Mouse (Mus musculus): ENCODE data around the gene Cbln3. TPM values are rescaled to one million over a fixed set of nuclear protein-coding genes. Genes with fewer than 3 reads are reported as not detected.
A peak's percentile ranks its signal among the peaks of the same experiment; 100 is the strongest.

Gene Cbln3
- polyA plus RNA-seq, 1 experiment from 2014 or later = 0.07 TPM

GRCm38 (mm10) chr14:55866962-55867361 lies 17.2 kb downstream of the Cbln3 start:
- WGBS = 41% methylated on average over 4 of the region's 4 CpGs
- Histone ChIP-seq H3K27ac (replicated peaks; ENCODE audit: low read depth, low read length) (no peak overlapping the region), H3K4me1 (ENCODE audit: control insufficient read depth, insufficient read depth, low read length) (no peaks in the 10 kb centered on the region; the same call in 1 of the 2 replicates), H3K27me3 (ENCODE audit: control insufficient read depth, insufficient read depth, low read length) (no peaks in the 10 kb centered on the region), H3K4me2 (ENCODE audit: low read depth, low read length) (no peak overlapping the region), H3K9me3 (replicated peaks; ENCODE audit: control insufficient read depth, low read length) (no peaks in the 10 kb centered on the region), H3K36me3 (replicated peaks; ENCODE audit: control insufficient read depth, insufficient read depth, low read depth, low read length) (peaks cover 18% of the 10 kb centered on the region), H3K9ac (replicated peaks; ENCODE audit: low read length) (no peak overlapping the region), H3K4me3 (ENCODE audit: low read depth, low read length) (no peak overlapping the region)
- DNase-seq (ENCODE audit: low spot score) (peak; percentile 79), ATAC-seq (replicated peaks; ENCODE audit: insufficient number of reproducible peaks, low FRiP score, low TSS enrichment, low read depth) (no peak)

GRCm38 (mm10) chr14:55863773-55864172 lies 20.4 kb downstream of the Cbln3 start:
- H3K4me2 ChIP-seq (ENCODE audit: low read depth, low read length) = no peak overlapping the region
- H3K4me3 ChIP-seq (ENCODE audit: low read depth, low read length) = no peak overlapping the region
- DNase-seq (ENCODE audit: low spot score) (peak; percentile 87), ATAC-seq (replicated peaks; ENCODE audit: insufficient number of reproducible peaks, low FRiP score, low TSS enrichment, low read depth) (peak; percentile 32; the same call in 1 of the 2 replicates)
- no peak overlapping the region for H3K27ac ChIP-seq (replicated peaks; ENCODE audit: low read depth, low read length)
- no peak overlapping the region for H3K9ac ChIP-seq (replicated peaks; ENCODE audit: low read length)
- no peaks in the 10 kb centered on the region for H3K27me3 ChIP-seq (ENCODE audit: control insufficient read depth, insufficient read depth, low read length)
- H3K9me3 ChIP-seq (replicated peaks; ENCODE audit: control insufficient read depth, low read length) = no peaks in the 10 kb centered on the region
- 29% methylated on average over 7 of the region's 7 CpGs for WGBS
- peaks cover 3% of the 10 kb centered on the region; the same call in 1 of the 2 replicates for H3K4me1 ChIP-seq (ENCODE audit: control insufficient read depth, insufficient read depth, low read length)
- peaks cover 9% of the 10 kb centered on the region for H3K36me3 ChIP-seq (replicated peaks; ENCODE audit: control insufficient read depth, insufficient read depth, low read depth, low read length)

- H3K9ac ChIP-seq (replicated peaks; ENCODE audit: low read length) = no peak overlapping the region
- ATAC-seq (replicated peaks; ENCODE audit: insufficient number of reproducible peaks, low FRiP score, low TSS enrichment, low read depth) (no peak), DNase-seq (ENCODE audit: low spot score) (no peak)
- H3K36me3 ChIP-seq (replicated peaks; ENCODE audit: control insufficient read depth, insufficient read depth, low read depth, low read length) = peaks cover 9% of the 10 kb centered on the region
- H3K4me1 ChIP-seq (ENCODE audit: control insufficient read depth, insufficient read depth, low read length) = peaks cover 3% of the 10 kb centered on the region; the same call in 1 of the 2 replicates
- H3K4me3 ChIP-seq (ENCODE audit: low read depth, low read length) = no peak overlapping the region
- H3K4me2 ChIP-seq (ENCODE audit: low read depth, low read length) = no peak overlapping the region
- H3K9me3 ChIP-seq (replicated peaks; ENCODE audit: control insufficient read depth, low read length) = no peaks in the 10 kb centered on the region
- no peak overlapping the region for H3K27ac ChIP-seq (replicated peaks; ENCODE audit: low read depth, low read length)
- H3K27me3 ChIP-seq (ENCODE audit: control insufficient read depth, insufficient read depth, low read length) = no peaks in the 10 kb centered on the region
- 95% methylated on average over 10 of the region's 10 CpGs for WGBS
These were observed 21.2 kb downstream of the Cbln3 start for GRCm38 (mm10) chr14:55862970-55863369.

- H3K4me3 ChIP-seq (ENCODE audit: low read depth, low read length) = no peak overlapping the region
These were observed 22.0 kb downstream of the Cbln3 start for GRCm38 (mm10) chr14:55862186-55862585.

GRCm38 (mm10) chr14:55857588-55857987 lies 26.6 kb downstream of the Cbln3 start:
- no peaks in the 10 kb centered on the region for H3K9me3 ChIP-seq (replicated peaks; ENCODE audit: control insufficient read depth, low read length)

More at GRCm38 (mm10) chr14:55862186-55862585, 22.0 kb downstream of the Cbln3 start:
- H3K36me3 ChIP-seq (replicated peaks; ENCODE audit: control insufficient read depth, insufficient read depth, low read depth, low read length) = peaks cover 9% of the 10 kb centered on the region
- peaks cover 3% of the 10 kb centered on the region; the same call in 1 of the 2 replicates for H3K4me1 ChIP-seq (ENCODE audit: control insufficient read depth, insufficient read depth, low read length)
- no peak overlapping the region for H3K9ac ChIP-seq (replicated peaks; ENCODE audit: low read length)
- H3K9me3 ChIP-seq (replicated peaks; ENCODE audit: control insufficient read depth, low read length) = no peaks in the 10 kb centered on the region
- no peak for ATAC-seq (replicated peaks; ENCODE audit: insufficient number of reproducible peaks, low FRiP score, low TSS enrichment, low read depth)
- peak; percentile 25 for DNase-seq (ENCODE audit: low spot score)
- no peaks in the 10 kb centered on the region for H3K27me3 ChIP-seq (ENCODE audit: control insufficient read depth, insufficient read depth, low read length)
- 67% methylated on average over 6 of the region's 6 CpGs for WGBS
- H3K27ac ChIP-seq (replicated peaks; ENCODE audit: low read depth, low read length) = no peak overlapping the region
- no peak overlapping the region for H3K4me2 ChIP-seq (ENCODE audit: low read depth, low read length)

GRCm38 (mm10) chr14:55855101-55855561 lies 29.1 kb downstream of the Cbln3 start:
- Histone ChIP-seq H3K27ac (replicated peaks; ENCODE audit: low read depth, low read length) (peak overlapping the region; percentile 95), H3K4me1 (ENCODE audit: control insufficient read depth, insufficient read depth, low read length) (peaks cover 14% of the 10 kb centered on the region), H3K36me3 (replicated peaks; ENCODE audit: control insufficient read depth, insufficient read depth, low read depth, low read length) (no peaks in the 10 kb centered on the region), H3K9ac (replicated peaks; ENCODE audit: low read length) (peak overlapping the region; percentile 83), H3K4me2 (ENCODE audit: low read depth, low read length) (peak overlapping the region; percentile 79), H3K27me3 (ENCODE audit: control insufficient read depth, insufficient read depth, low read length) (no peaks in the 10 kb centered on the region), H3K9me3 (replicated peaks; ENCODE audit: control insufficient read depth, low read length) (no peaks in the 10 kb centered on the region), H3K4me3 (ENCODE audit: low read depth, low read length) (peak overlapping the region; percentile 67)
- peak; percentile 11; the same call in 1 of the 2 replicates for ATAC-seq (replicated peaks; ENCODE audit: insufficient number of reproducible peaks, low FRiP score, low TSS enrichment, low read depth)
- DNase-seq (ENCODE audit: low spot score) = peak; percentile 84
- WGBS = 0% methylated on average over 4 of the region's 4 CpGs

More at GRCm38 (mm10) chr14:55857588-55857987, 26.6 kb downstream of the Cbln3 start:
- ATAC-seq (replicated peaks; ENCODE audit: insufficient number of reproducible peaks, low FRiP score, low TSS enrichment, low read depth) (no peak), DNase-seq (ENCODE audit: low spot score) (no peak)
- Histone ChIP-seq H3K4me1 (ENCODE audit: control insufficient read depth, insufficient read depth, low read length) (peaks cover 11% of the 10 kb centered on the region), H3K4me3 (ENCODE audit: low read depth, low read length) (no peak overlapping the region), H3K27me3 (ENCODE audit: control insufficient read depth, insufficient read depth, low read length) (no peaks in the 10 kb centered on the region), H3K27ac (replicated peaks; ENCODE audit: low read depth, low read length) (no peak overlapping the region), H3K4me2 (ENCODE audit: low read depth, low read length) (peak overlapping the region; percentile 22), H3K36me3 (replicated peaks; ENCODE audit: control insufficient read depth, insufficient read depth, low read depth, low read length) (no peaks in the 10 kb centered on the region), H3K9ac (replicated peaks; ENCODE audit: low read length) (no peak overlapping the region)
- 36% methylated on average over 4 of the region's 4 CpGs for WGBS

- Histone ChIP-seq H3K4me2 (ENCODE audit: low read depth, low read length) (peak overlapping the region; percentile 79), H3K9me3 (replicated peaks; ENCODE audit: control insufficient read depth, low read length) (no peaks in the 10 kb centered on the region), H3K36me3 (replicated peaks; ENCODE audit: control insufficient read depth, insufficient read depth, low read depth, low read length) (no peaks in the 10 kb centered on the region), H3K9ac (replicated peaks; ENCODE audit: low read length) (peak overlapping the region; percentile 83), H3K27me3 (ENCODE audit: control insufficient read depth, insufficient read depth, low read length) (no peaks in the 10 kb centered on the region), H3K4me1 (ENCODE audit: control insufficient read depth, insufficient read depth, low read length) (peaks cover 14% of the 10 kb centered on the region), H3K27ac (replicated peaks; ENCODE audit: low read depth, low read length) (peak overlapping the region; percentile 95), H3K4me3 (ENCODE audit: low read depth, low read length) (peak overlapping the region; percentile 67)
- 0% methylated on average over 9 of the region's 9 CpGs for WGBS
- DNase-seq (ENCODE audit: low spot score) = no peak
- 0 out of 2 replicates have a peak, but pooled peaks have one; percentile 10 for ATAC-seq (replicated peaks; ENCODE audit: insufficient number of reproducible peaks, low FRiP score, low TSS enrichment, low read depth)
These were observed 29.6 kb downstream of the Cbln3 start for GRCm38 (mm10) chr14:55854406-55855100.

- H3K36me3 ChIP-seq (replicated peaks; ENCODE audit: control insufficient read depth, insufficient read depth, low read depth, low read length) = no peaks in the 10 kb centered on the region
- peak within 1 kb of the TSS; percentile 83 for H3K9ac ChIP-seq (replicated peaks; ENCODE audit: low read length)
- H3K27me3 ChIP-seq (ENCODE audit: control insufficient read depth, insufficient read depth, low read length) = no peaks in the 10 kb centered on the region
- H3K9me3 ChIP-seq (replicated peaks; ENCODE audit: control insufficient read depth, low read length) = no peaks in the 10 kb centered on the region
- H3K4me2 ChIP-seq (ENCODE audit: low read depth, low read length) = peak within 1 kb of the TSS; percentile 79
- peak within 1 kb of the TSS; percentile 67 for H3K4me3 ChIP-seq (ENCODE audit: low read depth, low read length)
- 1% methylated on average over 33 of the region's 33 CpGs for WGBS
- H3K27ac ChIP-seq (replicated peaks; ENCODE audit: low read depth, low read length) = peak within 1 kb of the TSS; percentile 95
- ATAC-seq (replicated peaks; ENCODE audit: insufficient number of reproducible peaks, low FRiP score, low TSS enrichment, low read depth) (peak; percentile 88), DNase-seq (ENCODE audit: low spot score) (peak; percentile 92)
- H3K4me1 ChIP-seq (ENCODE audit: control insufficient read depth, insufficient read depth, low read length) = peaks cover 11% of the 10 kb centered on the region
These were observed 30.4 kb downstream of the Cbln3 start, which contains the start of gene Nynrin for GRCm38 (mm10) chr14:55853621-55854285. Gene Nynrin (plus strand): TSS chr14:55854010.
